Mouse (Mus musculus): ENCODE measurements around the gene Wfdc6b.

The Wfdc6b gene

DNA sequence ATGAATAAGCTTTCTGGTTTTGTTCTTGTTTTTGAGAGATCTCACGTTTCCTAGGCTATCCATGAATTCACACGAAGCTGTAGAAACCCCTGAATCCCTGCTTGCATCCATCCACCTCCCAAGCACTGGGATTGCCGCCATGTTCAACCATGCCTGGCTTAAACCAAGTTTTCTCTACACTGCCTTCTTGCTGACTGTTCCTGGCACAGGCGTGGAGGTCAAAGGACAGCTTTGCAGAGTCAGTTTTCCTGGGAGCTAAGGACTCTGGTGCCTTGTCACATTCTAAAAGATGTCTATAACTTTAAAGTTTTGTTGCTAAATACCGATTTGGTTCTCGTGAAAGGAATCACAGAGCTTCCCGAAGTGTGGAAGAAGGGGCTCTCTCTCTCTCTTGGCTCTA, 51.5 kb downstream of the Wfdc6b start:
- in situ Hi-C loops (cut with MboI; ENCODE audit: unreplicated experiment in 2 of 2), result no loop called here

All from v-Abl transformed pro-B cells (cell line).